Mouse (Mus musculus): ENCODE data around the gene Macf1.
"Not testable (repeated sequence)": the region's sequence is repeated elsewhere in the genome, so short reads cannot be mapped to it uniquely, and the experiment has no call there.

Macf1 gene

GRCm38 (mm10) chr4:123530976-123531375 lies 153.2 kb downstream of the Macf1 start:
- no peak for DNase-seq

DNA sequence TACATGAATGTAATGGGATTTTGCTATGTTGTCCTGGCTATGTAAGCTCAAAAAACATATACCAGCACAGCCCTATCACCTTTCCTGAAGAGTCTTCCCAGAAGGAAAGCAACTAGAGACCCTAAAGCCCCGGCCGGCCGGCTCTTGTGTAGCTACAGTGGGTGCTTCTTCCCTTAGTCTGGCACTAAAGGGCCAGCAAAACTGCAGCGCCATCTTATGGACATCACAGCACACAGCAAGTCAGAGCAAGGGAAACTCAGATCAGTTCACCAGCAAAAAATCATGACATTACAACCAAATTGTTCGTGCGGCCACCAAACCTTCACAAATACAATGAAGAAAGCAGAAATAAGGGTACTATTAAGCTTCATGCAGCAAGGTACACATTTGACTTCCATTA lies 154.9 kb downstream of the Macf1 start:
- no peak for DNase-seq

GRCm38 (mm10) chr4:123527607-123528010 lies 156.6 kb downstream of the Macf1 start:
- DNase-seq, result peak; percentile 64

DNA sequence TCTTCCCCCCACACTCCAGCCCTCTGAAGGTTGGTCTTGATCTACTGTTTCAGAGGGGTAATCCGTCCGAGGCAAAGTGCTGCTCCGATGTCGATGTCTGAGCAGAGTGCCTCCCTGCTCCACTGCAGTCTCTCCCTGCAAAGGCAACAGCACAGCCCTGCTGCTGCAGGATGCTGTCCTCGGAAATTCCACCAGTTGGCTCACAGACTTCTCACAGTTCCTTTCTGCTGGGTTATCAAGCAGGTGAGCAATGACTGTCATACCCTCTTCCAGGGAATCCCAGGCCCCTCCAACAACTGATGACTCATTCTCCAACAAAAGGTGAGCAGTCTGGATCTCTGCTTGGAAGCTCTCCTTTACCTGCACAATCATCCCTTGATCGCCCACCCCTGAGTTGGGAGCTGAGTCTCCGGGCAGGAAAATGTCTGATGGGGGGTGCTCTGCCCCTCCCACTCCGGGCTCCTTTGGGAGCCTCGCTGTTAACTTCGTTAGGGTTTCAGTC lies 157.3 kb downstream of the Macf1 start:
- DNase-seq, result no peak

- no peak for DNase-seq
Measured at GRCm38 (mm10) chr4:123524746-123525145, 159.4 kb downstream of the Macf1 start.

GRCm38 (mm10) chr4:123520123-123520522 lies 164.0 kb downstream of the Macf1 start:
- DNase-seq, result not testable (repeated sequence)

- DNase-seq, result no peak
Measured at GRCm38 (mm10) chr4:123515673-123516072, 168.5 kb downstream of the Macf1 start.

DNA sequence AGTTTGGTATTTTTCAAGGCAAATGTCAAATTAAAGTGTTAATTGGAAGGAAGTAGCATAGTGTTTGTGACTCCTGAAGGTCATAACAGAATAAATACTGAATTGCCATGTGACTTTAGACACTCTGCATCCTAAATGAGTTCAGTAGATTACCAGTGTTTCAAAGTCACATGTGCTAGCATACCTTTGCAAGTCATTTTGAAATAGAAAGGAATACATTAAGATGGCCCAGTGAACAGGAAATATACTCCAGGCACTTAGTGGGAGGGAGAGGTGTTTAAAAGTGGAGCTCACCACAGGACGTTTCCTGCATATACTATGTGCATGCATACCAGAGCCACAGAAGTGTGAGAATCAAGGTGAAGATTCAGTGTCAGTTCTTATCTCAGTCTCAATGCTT lies 174.0 kb downstream of the Macf1 start:
- DNase-seq, result no peak

DNA sequence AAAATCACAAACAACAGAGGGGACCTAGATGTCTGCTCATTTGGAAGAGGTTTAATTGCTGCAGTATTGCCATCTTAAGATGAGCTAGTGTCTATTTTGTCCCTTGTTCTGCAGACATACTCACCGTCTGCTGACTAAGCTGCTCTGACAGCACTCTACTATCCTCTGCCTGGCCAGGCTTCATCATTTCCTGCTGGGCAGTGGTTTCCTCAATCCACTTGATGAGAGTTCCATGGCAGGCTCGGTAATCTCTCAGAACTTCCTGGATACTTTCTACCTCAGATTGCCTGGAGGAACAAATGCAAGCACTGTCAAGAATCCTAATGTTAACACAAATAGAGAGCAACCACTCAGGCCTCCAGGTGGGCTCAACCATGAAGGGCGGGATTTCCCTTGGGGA lies 195.1 kb downstream of the Macf1 start:
- no peak for DNase-seq

- no peak for DNase-seq
Measured at GRCm38 (mm10) chr4:123479991-123480390, 204.2 kb downstream of the Macf1 start.

DNA sequence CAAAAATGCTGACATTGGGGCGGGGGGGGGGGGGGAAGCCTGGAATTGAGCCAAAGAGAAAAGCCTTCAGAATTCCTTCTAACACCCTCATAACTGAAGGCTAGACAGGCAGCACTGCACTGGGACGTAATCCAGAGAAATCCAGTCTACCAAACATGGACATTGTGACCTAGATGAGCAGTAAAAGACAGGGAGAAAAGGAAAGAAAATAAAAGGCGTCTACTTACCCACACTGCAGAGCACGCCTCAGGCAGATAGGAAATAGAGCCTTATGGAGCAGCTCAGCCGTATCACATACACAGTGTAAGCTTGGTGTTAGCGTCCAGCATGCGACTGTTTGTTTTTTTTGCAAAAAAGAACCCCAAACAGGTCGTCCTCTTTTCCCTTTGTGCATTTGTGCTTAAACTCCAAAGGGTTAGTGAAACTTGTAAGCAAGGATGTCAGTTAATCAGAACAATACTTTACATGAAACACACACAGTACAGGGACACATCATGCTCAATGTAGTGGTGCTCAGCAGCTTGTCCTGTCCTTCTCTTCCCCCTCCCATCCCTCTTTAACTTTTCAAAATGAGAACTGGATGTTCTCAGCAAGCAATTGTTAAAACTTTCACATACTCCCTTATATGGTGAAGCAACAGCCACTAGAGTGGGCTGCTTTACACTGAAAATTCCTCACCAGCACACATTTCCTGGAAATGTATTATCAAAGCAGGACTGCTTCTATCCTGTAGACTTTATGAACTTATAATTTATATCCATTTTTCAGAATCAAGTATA lies 205.3 kb downstream of the Macf1 start:
- no peak for DNase-seq

- DNase-seq, result no peak
Measured at GRCm38 (mm10) chr4:123465799-123466198, 218.4 kb downstream of the Macf1 start.

DNA sequence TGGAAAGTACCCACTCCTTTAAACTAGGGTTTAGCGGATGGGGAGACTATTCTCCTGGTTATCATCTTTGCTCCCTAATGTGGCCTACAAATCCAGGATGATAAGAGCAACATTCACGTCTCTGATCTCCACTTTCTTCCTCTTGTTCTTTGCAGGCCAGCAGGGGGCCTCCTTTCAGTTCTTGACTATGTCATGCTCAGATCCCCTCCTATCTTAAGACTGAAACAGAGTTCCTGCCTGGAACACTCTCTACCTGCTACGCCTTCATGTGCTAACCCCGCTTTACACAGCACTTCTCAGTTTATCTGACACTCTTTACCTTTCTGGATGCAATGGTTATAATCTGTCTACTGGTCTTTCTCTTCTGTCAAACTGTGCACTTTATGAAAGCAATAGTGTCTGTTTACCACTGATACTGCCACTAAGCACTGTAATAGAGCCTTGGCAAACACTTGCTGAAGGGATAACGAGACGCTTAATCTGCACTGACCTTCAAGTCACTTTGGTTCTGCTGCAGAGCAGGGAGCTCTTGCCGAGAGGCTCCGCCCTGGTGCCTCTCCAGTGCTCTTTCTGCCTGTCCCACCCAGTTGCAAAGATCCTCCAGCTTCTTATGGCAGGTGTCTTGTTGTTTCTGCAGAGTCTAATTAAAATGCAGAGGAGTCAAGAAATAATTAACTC lies 223.4 kb downstream of the Macf1 start:
- no peak for DNase-seq

DNA sequence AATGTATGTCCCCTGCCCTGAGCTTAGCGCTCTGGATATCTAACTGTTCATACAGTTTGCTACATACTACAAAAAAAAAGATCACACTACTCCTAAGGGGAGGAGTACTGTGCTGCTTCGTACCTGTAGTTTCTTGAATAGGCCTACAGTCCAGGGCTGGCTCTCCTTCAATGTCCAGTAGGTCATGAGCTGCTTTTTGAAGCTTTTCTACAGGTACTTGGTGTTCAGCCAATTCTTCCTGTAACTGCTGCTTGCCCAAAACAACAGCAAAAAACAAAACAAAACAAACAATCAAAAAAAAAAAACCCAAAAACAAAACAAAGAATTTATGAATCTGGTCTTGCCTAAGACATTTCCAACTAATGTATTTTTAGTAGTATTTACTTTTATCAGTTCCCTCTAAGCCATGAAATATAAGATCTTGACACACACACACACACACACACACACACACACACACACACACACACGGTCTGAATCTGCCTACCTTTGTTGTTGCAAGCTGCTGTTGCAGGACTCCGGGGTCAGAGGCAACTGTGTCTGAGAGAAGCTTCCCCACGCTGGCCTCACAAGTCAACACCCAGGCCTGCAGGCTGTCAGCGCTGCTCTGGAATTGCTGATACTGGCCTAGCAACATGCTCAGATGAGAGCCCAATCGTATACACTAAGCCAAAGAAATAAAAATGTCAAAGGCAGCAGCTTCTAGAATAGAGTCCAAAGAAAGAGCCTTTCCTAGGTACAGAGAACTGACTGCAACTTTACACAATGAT lies 229.1 kb downstream of the Macf1 start:
- DNase-seq, result no peak

DNA sequence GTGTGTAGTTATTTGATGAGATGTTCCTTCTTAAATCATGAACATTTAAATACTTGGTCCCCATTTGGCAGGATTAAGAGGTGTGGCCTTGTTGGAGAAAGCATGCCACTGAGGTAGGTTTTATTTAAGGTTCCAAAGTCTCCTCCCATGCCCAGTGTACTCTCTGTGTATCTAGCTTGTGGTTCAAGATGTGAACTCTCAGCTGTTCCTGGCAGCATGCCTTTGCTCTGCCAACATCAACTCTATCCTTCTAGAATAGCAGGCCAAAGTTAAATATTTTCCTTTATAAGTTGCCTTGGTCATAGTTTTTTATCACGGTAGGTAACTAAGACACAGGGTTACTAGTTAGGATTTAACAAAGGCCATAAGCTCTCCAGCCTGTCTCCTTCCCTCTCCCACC lies 230.4 kb downstream of the Macf1 start:
- DNase-seq, result no peak

GRCm38 (mm10) chr4:123451991-123452390 lies 232.2 kb downstream of the Macf1 start:
- no peak for DNase-seq

DNA sequence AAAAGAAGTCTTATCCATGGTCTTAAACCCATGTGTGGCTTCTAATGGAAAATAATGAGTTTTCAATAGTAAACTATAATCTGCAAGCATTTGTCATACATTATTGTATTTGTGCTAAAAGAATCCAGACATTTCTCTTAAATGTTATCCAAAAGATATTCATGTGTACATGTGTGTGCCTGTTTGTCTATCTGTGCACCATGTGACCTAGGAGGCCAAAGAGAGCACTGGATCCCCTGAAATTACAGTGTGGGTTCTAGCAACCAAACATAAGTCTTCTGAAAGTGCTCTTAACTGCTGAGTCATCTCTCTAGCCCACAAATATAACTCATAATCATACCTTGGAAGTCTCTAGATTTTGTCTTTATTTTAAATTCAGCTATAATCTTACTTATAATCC lies 234.9 kb downstream of the Macf1 start:
- DNase-seq, result no peak

GRCm38 (mm10) chr4:123448015-123448414 lies 236.1 kb downstream of the Macf1 start:
- DNase-seq, result no peak

DNA sequence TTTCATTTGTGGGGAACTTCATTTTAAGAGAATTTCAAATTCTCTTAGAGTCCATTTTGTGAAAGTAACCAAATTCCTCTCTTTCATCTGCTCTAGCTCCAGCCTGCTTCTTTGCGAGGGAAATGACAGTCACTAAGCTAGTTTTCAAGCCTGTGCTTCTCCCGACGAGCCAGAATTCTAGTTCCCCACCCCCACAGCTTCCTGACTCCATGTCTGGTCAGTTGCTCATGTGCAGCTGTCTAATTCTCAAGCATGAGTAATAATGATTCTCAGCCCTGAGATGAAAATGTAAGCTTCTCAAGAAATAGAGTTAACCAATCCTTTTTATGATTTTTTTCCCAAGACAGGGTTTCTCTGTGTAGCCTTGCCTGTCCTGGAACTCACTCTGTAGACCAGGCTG lies 236.9 kb downstream of the Macf1 start:
- DNase-seq, result no peak

DNA sequence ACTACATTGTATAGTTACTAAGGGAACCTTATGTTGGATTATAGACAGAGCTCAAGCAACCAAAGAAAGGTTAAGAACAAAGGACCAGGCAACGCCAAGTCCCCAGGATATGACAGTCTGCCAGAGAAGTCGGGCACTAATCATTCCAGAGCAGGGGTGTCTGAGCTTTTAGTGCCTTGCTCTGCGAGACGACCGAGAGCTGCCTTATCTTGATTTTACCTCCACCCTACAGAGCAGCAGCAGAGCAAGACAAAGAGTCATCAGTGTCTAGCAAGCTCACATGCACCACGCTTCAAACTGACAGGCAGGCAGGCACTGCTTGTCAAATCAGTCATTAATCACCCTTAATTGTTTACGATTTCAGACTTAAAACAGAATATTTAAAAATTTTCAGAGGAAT lies 237.4 kb downstream of the Macf1 start:
- no peak for DNase-seq

GRCm38 (mm10) chr4:123446221-123446620 lies 237.9 kb downstream of the Macf1 start:
- not testable (repeated sequence) for DNase-seq

DNA sequence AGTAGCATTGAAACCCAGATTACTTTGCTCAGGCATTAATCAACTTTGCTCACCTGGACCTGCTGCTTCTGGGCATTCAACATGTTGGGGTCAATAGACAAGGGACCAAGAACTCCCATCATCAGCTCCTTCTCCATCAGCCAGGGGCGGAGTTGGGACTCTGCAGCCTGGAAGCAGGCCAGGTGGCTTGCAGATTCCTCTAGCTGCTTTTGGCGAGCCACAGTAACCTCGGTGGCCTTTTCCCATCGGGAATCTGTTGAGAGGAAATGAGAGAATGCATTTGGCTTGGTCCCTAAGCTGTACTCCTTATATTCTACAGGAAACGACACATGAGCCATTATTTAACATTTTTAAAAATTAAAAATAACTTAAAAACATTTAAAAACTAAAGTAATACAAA lies 245.7 kb downstream of the Macf1 start:
- DNase-seq, result no peak

DNA sequence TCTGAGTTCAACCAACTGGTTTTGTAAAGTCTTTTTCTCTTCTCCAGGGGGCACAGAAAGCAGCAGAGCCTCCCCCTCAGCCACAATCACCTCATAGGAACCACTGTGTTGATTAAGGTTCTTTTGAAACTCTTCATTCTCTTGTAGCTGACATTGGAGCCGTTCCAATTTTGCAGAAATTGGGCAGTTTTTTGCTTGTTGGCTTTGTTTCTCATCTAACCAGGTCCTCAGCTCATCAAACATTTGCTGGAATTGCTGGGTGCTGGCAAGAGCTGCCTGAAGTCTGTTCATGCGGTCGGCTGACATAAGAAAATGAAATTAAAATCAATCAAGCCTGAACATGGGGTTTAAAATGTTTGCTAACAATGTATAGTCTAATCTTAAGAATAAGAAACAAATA lies 251.0 kb downstream of the Macf1 start:
- no peak for DNase-seq

GRCm38 (mm10) chr4:123431936-123432335 lies 252.2 kb downstream of the Macf1 start:
- no peak for DNase-seq

Data from layer of hippocampus, adult 9-11 months (tissue).